Mouse (Mus musculus): Measurements from ENCODE around the gene Amer3. TPM values are rescaled to one million over a fixed set of nuclear protein-coding genes. Genes with fewer than 3 reads are reported as not detected.

The Amer3 gene
- not detected in 2 replicates for polyA plus RNA-seq (2012)

GRCm38 (mm10) chr1:34578851-34579781 is at the start of gene Amer3:
TSS of gene Amer3 (plus strand) at chr1:34579657.

DNA sequence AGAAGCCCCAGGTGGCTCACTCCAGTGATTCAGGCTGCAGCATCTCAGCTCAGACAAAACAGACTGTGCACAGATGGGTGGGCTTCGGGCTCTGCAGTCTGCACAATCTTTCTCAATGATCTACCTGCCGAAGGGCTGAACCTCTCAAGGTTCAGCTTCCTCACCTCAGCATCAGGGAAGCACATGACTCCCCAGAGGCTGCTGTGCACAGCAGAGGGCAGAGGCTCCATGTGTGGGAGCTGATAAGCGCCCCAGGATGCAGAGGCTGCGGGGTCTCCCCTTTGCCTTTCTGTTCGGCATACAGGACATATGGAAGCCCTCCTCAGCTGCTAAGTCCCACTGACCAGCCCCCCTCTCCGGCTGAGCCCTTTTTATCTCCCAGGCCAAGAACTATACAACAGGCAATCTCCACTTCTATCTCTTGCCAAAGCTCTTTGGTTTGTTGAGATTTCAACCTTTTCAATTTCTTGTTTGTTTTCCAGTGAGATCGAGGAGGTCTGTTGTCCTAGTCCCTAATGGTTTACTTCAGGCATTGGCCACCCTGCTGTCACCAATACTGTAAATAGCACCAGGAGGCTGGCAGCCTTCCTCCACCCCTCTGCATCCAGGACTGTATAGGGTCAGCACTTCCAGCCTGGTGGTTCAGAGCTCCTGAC is 44.3 kb upstream of the Amer3 start, which contains the start of gene Cfc1:
Cfc1 (plus strand) TSS at position 606 of the 656 bp plus-strand sequence.

DNA sequence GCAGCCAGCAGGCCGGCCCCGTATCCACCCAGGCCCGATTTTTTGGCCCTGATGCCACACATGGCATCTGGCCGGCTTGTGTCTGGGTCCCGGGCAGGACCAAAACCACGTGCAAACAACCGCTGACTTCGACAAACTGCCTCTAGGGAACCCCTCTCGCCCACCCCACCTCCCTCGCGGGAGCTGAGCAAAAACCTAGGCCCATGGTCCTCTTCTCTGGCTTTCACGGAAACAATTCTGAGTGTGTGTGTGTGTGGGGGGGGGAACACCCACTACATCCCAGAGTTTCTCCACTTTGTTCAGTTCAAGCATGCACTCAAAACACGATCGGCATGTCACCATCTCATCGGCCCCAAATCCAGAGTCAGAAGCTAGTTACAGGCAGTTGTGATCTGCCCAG is 18.6 kb upstream of the Amer3 start, which contains the start of gene Prss40:
Prss40 (minus strand) TSS at position 101 of the 400 bp plus-strand sequence.

Other genes starting within 250 kb of the Amer3 start
- gene Ccdc115, start 140.0 kb upstream of the Amer3 start, polyA plus RNA-seq (2012): 38.7 and 41.0 TPM in 2 replicates
- 83.2 and 84.6 TPM in 2 replicates for gene Imp4, start 139.8 kb upstream of the Amer3 start, polyA plus RNA-seq (2012)
- gene Ptpn18, start 119.9 kb upstream of the Amer3 start, polyA plus RNA-seq (2012): 675 and 693 TPM in 2 replicates
- 0.11 and 0.23 TPM in 2 replicates for gene Prss39, start 81.2 kb upstream of the Amer3 start, polyA plus RNA-seq (2012)
- gene Cfc1, start 44.0 kb upstream of the Amer3 start, polyA plus RNA-seq (2012): 0.13 TPM in 1 of 2 replicates, not detected in the other
- gene Prss40, start 18.7 kb upstream of the Amer3 start, polyA plus RNA-seq (2012): not detected in 2 replicates